Mouse (Mus musculus) urinary bladder, adult 18-20 months (tissue): ENCODE measurements around the gene Palm2.

Source experiments
- DNase-seq, 2 experiments: peaks; one replicate each; pipeline ENCODE4 v3.0.0; 2022; ENCODE audit warnings: low spot score in 2 of 2, mixed read lengths in 2 of 2

The Palm2 gene

DNA sequence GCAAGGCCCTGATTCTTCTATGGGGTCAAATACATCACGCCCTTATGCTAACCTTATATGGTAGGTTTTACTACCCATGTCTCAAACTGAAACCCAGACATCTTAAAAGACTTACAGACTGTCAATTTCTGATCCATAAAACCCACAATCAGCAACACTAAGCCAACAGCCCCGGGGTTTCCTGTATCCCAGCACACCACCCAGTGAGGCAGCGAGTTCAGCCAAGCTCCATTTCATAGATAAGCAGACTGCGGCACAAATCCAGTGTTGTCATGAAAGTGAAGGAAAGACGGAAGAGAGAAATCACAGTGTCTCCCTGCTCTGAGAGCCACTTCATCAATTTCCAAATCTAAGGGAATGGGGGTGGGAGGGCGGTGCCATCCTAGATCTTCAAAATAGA is 184.7 kb downstream of the Palm2 start:
- DNase-seq: no peak

DNA sequence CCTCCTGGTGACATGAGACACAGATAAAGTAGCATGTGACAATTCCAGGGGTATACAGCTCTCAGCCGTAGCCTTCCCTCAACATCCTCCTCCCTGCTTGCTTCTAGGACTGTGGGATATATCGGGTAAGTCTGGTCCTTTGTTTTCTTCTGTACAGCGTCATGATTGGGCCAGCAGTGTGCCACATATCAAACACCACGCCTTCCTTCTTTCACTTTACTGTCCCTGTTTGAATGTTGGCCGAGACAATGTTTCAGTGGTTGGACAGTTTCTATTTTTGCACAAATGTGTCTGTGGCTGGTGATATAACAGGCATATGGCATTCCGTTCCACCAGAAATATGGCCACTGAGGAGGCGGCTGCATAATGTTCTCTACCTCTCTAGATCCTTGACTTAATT is 188.8 kb downstream of the Palm2 start:
- DNase-seq: no peak

- DNase-seq: no peak
These were observed 190.8 kb downstream of the Palm2 start for GRCm38 (mm10) chr4:57624819-57625218.

- DNase-seq: no peak
These were observed 191.3 kb downstream of the Palm2 start for GRCm38 (mm10) chr4:57625306-57625705.

DNA sequence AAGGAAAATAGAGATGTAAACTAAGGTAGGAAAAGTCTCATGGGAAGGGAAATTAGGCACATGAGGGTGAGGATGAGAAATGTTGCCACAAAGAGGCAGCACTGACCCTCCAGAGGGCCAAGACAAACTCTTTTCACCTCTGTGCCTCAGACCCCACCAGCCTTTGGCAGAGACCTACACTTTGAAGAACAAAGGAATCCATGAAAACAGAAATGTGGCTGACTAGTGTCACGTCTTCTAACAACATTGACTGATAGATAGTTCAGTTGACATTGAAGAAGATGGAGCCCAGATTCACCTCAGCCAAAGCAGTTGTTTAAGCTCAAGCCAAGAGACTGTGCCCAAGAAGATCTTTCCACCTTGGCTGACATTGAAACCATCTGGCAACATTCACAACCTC is 191.7 kb downstream of the Palm2 start:
- no peak for DNase-seq

DNA sequence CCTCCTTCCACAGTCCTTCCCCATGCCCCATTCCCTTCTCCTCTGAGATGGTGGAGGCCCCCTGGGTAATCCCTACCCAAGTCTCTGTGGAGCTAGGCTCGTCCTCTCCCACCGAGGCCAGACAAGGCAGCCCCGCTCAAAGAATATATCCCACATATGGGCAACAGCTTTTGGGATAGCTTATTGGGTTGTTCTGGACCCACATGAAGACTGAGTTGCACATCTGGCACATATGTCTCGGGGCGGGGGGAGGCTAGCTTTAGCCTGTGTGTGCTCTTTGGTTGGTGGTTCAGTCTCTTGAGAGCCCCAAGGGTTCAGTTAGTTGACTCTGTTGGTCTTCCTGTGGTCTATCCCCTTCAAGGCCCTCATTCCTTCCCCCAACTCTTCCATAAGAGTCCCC is 192.9 kb downstream of the Palm2 start:
- DNase-seq: no peak

DNA sequence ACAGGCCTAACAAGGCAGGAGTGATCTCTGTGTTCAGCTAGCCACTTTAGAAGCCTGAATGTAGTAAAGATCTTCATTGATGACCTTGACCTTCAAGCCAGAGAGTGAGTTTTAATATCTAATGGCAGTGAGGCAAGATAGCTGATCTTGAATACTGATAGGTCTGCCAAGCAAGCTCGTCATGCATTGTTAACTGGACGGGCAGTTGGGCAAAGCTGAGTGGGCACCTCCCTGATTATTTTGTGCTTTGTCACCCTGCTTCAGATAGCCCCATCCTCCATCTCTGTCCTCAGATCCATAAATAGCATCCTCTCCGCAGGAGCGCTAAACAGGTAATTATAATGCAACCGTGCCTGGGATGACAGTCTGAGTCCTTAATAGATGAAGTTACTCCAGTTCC is 198.3 kb downstream of the Palm2 start:
- DNase-seq: no peak

DNA sequence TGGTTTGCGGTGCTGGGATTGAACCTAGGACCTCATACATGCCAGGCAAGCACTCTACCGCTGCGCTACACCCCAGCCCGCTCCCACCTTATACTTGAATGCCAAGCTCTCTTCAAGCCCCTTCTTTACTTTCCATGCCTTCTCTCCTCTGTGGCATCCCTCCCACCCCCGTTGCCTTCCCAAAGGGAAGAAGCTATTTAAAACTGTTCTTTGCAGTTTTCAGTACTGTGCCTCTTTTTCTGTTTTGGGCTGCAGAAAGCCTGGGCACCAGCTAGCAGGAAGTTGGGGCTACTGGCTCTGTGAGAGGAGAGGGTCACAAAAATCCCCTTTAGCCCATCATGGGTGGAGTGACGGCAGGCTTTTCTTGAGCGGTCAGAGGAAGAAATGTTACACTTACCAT is 199.0 kb downstream of the Palm2 start:
- DNase-seq: no peak

GRCm38 (mm10) chr4:57634956-57635355 is 200.9 kb downstream of the Palm2 start:
- DNase-seq: no peak

DNA sequence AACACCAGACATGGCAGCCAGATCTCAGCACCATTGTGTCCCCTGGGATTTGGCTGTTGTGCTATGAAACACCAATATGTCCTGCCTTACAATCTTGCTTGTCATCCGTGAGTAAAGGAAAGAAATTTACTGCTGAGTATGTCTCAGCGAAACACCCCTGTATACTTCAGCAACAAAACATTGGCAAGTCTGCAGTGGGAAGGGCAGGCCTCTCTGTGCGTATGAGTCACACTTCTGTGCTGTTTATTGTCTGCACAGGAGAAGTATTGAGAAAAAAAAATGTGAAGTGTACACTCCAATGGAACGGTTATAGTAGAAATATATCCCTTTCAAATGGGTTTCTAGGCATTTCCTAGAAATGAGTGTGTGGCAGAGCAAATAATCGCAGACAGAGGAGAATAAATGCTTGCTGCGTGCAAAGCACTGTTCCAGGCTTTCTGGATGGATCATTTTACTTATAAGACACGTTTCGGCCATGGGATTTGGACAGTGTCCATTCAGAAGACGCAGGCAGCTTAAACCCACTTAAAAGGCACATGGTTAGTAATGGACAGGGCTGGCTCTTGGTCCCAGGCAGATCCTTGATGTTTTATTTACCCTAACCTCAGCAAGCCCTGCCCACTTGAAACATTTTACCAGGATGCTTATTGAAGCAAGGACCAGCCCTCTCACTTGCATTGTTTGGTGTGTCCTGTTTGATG is 202.9 kb downstream of the Palm2 start:
- peak in 1 of 2 experiments; percentile 13 for DNase-seq

- DNase-seq: no peak
These were observed 203.8 kb downstream of the Palm2 start for GRCm38 (mm10) chr4:57637636-57638386.

- DNase-seq: no peak
These were observed 204.9 kb downstream of the Palm2 start for GRCm38 (mm10) chr4:57638941-57639340.

DNA sequence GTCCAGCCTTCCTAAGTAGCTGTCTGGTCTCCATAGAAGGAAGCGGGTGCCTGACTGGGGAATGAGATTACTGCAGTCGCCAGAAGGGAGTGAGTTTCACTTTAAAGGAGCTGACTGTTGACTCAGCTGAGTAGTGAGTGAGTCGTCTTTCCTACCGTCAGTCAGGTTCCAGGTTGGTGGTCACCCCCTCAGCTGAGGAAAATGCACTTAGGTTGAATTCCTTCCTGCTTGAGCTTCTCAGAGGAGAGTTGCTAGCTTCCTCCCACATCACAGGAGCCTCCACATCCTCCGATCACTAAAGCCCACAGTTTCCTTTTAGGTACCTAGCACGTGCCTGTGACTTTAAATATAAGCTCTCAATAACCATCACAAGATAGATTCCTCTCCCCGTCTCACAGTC is 206.2 kb downstream of the Palm2 start:
- no peak for DNase-seq

DNA sequence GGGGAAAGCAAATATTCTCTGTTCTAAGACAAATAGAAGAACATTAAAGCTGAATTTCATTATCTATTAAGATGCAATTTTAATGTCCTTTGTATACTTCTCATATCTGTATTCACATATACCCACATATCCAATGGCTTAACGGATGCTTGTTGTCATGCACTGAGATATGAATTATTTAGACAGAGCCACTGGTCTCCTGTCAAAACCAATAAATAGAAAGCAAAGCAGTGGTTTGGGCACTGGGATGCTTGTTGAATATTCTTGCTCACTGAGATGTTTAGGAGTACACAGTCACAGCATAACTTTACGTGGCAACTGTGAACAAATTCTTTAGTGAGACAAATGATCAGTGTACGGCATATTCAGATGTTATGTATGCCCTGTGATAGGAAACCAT is 206.9 kb downstream of the Palm2 start:
- DNase-seq: no peak

- DNase-seq: no peak
These were observed 216.9 kb downstream of the Palm2 start for GRCm38 (mm10) chr4:57650994-57651393.

DNA sequence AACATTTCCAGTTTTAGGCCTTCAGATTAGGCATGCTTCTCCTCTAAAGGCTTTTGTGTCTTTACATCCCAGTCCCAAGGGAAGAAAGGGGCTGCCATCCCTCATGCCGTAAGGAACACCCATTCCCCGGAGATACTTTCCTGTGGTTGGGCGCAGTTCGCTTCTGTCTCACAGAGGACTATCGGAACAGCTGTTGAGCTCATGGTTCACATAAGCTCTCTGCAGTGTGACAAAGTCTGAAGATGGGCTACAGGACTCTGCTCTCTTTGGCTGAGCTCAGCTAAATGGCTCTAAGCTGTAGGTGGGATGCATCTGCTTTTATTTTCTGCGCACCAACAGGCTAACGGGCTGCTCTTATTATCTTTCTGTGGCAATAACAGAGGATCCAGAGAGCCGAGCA is 217.5 kb downstream of the Palm2 start:
- DNase-seq: no peak

GRCm38 (mm10) chr4:57652185-57652904 is 218.3 kb downstream of the Palm2 start:
- no peak for DNase-seq

DNA sequence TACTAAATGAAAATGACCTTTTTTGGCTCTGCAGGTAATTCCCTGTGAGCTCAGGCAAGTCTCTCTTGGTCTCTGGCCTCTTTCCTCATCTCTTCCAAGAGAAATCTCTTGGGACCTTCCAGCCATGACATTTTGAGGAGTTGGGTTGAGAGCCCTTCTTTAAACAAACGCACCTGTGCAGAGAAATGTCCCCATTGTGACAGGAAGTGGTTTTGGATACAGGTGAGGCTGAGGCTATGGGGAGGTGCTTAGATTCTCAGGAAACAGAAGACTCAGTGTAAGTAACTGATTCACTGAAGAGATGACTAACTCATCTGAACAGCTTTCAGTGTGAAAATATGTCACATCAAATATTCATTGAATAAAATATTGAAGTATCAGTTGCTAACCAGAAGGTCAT is 221.9 kb downstream of the Palm2 start:
- DNase-seq: no peak

GRCm38 (mm10) chr4:57656388-57656787 is 222.3 kb downstream of the Palm2 start:
- DNase-seq: no peak

- DNase-seq: no peak
These were observed 222.8 kb downstream of the Palm2 start for GRCm38 (mm10) chr4:57656861-57657260.

DNA sequence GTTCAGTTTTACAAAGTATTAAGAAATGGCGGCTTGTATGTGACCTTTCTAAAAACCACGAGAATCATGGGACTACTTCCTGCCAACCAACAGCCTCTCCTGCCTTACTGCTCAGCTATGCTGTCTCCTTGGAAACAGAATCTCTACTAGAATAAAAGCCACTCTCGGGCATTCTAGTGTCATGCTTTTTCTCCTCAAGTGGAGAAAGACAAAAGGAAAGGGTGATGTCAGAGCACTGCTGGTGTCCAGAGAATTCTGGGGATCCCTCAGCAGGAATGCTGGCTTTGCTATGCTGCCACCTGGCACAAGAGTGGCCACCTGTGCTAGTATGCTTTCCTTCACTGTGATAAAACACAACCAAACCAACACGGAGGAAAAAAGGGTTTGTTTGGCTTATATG is 226.4 kb downstream of the Palm2 start:
- no peak for DNase-seq

- DNase-seq: no peak
These were observed 232.1 kb downstream of the Palm2 start for GRCm38 (mm10) chr4:57666101-57666500.
